Mouse (Mus musculus): Measurements from ENCODE around the gene Nup98.
A peak's percentile ranks its signal among the peaks of the same experiment; 100 is the strongest.

Nup98 gene

GRCm38 (mm10) chr7:102228049-102228670, 18.2 kb upstream of the Nup98 start:
- DNase-seq, result no peak

GRCm38 (mm10) chr7:102226051-102226450, 16.1 kb upstream of the Nup98 start:
- DNase-seq, result no peak

- DNase-seq, result no peak
Measured at GRCm38 (mm10) chr7:102223883-102224738, 14.1 kb upstream of the Nup98 start.

GRCm38 (mm10) chr7:102222830-102223556, 13.0 kb upstream of the Nup98 start:
- peak; percentile 88 for DNase-seq

- peak; percentile 57 for DNase-seq
Measured at GRCm38 (mm10) chr7:102222336-102222735, 12.4 kb upstream of the Nup98 start.

GRCm38 (mm10) chr7:102221899-102222298, 11.9 kb upstream of the Nup98 start:
- DNase-seq, result no peak

GRCm38 (mm10) chr7:102211071-102211470, 1.1 kb upstream of the Nup98 start:
- no peak for DNase-seq

GRCm38 (mm10) chr7:102208806-102209363, 1.1 kb downstream of the Nup98 start:
- DNase-seq, result no peak

GRCm38 (mm10) chr7:102205646-102206045, 4.3 kb downstream of the Nup98 start:
- no peak for DNase-seq

GRCm38 (mm10) chr7:102204296-102204857, 5.6 kb downstream of the Nup98 start:
- DNase-seq, result no peak

- DNase-seq, result no peak
Measured at GRCm38 (mm10) chr7:102200996-102201785, 8.8 kb downstream of the Nup98 start.

- DNase-seq, result no peak
Measured at GRCm38 (mm10) chr7:102200576-102200975, 9.4 kb downstream of the Nup98 start.

- no peak for DNase-seq
Measured at GRCm38 (mm10) chr7:102192356-102192755, 17.6 kb downstream of the Nup98 start.

- no peak for DNase-seq
Measured at GRCm38 (mm10) chr7:102183849-102184248, 26.1 kb downstream of the Nup98 start.

GRCm38 (mm10) chr7:102170300-102170699, 39.7 kb downstream of the Nup98 start:
- DNase-seq, result peak; percentile 4

- no peak for DNase-seq
Measured at GRCm38 (mm10) chr7:102153691-102154090, 56.3 kb downstream of the Nup98 start.

GRCm38 (mm10) chr7:102137898-102138297, 72.1 kb downstream of the Nup98 start:
- no peak for DNase-seq

GRCm38 (mm10) chr7:102137464-102137863, 72.5 kb downstream of the Nup98 start:
- DNase-seq, result peak; percentile 72

- DNase-seq, result no peak
Measured at GRCm38 (mm10) chr7:102132395-102132794, 77.6 kb downstream of the Nup98 start.

GRCm38 (mm10) chr7:102120326-102120725, 89.7 kb downstream of the Nup98 start:
- no peak for DNase-seq

GRCm38 (mm10) chr7:102117382-102117781, 92.6 kb downstream of the Nup98 start:
- no peak for DNase-seq
